Mouse (Mus musculus): ENCODE data around the gene Sap25.

The Sap25 gene

DNA sequence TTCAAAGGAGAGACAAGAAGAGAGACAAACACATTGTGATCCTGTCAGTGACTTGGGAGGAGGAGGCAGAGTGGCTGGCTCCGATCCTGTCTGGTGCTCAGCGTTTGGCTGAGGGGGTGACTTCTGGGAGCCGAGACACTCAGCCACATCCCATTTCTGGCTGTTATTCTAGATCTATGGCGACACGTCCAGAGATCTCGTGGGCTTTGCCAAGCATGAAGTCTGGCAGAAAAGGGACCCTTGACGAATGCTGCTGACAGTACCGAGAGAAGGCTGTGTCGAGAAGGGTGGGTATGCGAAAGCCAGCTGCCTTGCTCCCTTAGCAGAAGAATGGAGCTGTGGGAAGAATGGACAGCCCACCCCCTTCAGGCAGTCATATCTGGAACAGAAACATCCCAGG, 27.8 kb downstream of the Sap25 start:
- no peak for DNase-seq

DNA sequence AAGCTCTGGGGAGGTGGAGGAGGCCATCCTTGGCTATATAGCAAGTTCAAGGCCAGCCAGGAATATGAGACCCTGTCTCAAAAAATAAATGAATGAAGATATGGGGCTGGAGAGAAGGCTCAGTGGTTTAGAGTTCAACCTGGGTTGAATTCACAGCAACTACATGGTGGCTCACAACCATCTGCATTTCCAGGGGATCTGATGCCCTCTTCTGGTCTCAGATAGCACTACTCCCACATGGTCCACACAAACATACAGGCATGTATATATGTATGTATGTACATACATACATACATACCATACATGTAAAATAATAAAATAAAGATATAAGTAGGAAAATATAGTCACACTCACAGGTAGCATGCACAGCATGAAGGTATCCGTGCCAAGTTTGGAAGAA, 29.1 kb downstream of the Sap25 start:
- DNase-seq, result no peak

DNA sequence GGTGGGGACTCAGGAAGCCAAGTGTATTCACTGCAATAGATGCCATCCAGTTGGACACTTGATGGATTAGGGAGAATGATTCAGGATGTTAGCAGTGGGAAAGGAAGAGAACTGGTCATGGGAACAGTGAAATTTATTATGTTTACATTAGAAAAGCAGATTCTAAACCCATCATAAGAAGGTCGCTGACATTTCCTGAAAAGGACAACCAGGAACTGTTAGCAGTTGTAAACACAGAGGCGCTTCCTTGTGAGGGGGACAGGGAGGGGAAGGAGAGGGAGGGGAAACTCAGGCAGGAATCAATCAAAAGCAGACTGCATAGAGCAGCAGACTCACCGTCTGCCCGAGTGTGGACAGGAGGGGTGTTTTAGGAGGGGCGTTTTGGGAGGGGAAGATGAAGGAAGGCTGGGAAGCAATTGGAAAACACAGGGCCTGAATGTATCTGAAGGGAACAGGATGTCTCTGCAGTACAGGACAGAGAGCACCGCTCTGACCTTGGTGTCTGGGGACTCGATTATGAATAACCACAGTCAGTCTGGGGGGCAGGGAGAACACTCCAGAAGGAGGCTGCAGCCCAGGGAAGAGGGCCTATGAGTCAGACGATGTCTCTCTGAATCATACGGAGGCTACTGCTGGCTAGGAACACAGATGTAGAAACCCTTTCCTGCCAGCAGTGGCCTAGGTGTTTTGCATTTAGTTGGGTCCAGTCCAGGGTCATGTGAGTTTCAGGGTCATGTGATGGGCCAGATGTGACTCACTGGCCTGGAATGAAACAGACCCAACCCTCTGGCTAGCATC, 30.5 kb downstream of the Sap25 start:
- DNase-seq, result peak; percentile 85

DNA sequence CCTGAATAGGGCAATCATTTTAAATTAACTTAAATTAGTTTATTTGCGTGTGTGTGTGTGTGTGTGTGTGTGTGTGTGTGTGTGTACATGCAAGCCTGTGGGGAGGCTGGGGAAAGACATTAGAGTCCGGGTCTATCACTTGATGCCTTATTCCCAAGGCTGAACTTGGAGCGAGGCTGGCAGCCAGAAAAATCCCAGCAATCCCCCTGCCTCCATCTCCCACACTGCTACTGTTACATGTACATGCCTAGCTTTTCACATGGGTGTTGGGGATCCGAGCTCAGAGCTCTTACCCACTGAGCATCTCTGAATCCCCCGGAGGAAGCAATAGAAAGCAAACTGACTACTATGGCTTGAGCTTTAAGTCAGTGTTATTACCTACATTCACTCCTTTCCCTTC, 31.2 kb downstream of the Sap25 start:
- DNase-seq, result no peak

DNA sequence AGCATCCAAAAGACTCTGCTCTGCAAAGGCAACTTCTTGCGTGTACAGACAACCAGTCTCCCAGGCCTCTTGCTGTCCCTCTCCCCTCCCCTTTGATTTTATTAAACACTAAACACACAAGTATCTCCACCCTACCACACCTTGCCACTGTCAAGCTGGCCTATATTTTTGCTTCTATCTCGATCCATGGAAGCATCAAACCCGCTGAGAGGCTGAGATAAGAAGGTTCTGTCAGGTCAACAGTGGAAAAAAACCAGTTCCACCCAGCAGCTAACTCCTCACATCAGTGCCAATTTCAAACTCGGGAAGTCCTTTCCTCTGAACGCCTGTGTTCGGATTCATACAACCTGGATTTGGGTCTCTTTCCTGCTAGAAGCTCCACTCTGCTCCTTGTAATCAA, 31.9 kb downstream of the Sap25 start:
- no peak for DNase-seq

DNA sequence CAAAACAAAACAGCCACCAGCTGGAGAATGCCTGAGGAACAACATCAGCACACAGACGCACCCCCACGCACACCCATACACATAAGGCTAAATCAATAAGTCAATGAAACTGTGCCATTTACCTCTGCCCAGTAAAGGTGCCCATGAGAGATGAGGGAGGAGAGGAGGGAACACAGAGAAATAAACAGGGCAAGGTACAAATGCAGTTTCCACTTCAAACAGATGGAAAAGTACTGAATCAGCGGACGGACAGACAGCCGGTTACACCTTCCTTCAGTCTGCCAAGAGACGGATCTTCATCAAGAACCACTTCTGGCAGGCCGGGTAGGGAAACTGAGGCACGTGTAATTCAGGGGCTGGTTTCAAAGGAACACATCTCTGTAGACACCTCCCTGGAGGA, 33.7 kb downstream of the Sap25 start:
- DNase-seq, result no peak

DNA sequence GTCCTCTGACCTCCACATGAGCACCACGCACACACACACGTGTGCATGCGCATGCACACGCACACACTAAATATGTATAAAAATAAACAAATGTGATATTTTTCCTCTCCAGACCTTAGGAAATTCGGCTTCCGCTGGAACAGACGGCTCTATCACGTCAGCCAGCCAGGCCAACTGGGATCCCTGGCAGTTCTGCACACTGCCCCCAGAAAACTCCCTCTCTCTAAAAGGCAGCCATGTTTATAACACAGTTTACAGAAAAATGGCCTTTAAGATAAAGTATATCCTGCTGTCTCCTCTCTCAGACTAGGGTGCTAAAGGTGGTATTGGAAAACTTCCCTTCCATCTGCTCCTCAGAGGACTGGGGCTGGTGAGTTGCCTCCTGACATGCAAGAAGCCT, 36.7 kb downstream of the Sap25 start:
- DNase-seq, result no peak

DNA sequence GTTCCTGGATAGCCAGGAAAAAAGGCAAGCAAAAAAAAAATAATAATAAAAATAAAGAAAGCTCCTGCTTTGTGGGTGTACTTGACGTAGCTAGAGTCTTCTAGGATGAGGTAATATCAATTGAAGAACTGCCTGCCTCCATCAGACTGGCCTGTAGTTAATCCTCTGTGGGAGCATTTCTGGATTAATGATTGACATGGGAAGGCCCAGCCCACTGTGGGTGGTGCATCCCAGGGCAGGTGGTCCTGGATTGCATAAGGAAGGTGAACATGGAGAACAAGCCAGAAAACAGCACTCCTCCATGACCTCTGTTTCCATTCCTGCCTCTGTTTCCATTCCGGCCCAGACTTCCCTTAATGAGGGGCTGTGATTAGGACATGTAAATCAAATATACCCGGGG, 37.6 kb downstream of the Sap25 start:
- DNase-seq, result no peak

DNA sequence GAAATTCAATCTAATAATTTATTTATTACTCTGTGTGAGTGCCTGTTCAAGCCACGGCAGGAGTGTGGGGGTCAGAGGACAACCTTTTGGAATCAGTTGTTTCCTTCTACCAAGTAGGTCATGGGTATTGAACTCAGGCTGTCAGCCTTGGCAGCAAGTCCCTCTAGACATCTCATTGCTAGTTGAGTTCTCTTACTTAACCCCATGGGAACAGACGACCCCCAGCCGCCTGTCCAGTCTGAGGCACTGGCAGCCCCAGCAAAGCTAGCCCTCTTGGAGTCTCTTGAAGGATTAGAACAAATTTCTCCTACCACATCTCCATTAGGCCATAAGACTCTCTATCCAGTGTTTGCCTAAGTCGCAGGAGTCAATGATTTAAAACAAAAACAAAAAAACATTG, 38.6 kb downstream of the Sap25 start:
- no peak for DNase-seq

DNA sequence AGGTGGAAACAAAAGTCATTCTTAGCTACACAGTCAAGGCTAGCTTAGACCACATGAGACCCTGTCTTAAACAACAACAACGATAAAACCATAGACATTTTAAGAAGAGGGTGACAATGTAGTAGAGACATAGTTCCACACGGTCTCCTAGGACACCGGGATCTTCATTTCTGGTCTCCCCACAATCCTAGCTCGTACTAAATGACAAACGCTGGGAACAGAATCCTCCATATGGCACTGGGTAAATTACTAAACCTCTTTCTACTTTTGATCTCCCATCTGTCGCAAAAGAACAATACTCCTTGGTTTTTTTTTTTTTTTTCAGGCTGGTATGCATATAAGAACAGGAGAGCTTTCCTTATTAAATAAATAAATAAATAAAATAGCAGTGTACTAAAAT, 41.4 kb downstream of the Sap25 start:
- DNase-seq, result no peak

DNA sequence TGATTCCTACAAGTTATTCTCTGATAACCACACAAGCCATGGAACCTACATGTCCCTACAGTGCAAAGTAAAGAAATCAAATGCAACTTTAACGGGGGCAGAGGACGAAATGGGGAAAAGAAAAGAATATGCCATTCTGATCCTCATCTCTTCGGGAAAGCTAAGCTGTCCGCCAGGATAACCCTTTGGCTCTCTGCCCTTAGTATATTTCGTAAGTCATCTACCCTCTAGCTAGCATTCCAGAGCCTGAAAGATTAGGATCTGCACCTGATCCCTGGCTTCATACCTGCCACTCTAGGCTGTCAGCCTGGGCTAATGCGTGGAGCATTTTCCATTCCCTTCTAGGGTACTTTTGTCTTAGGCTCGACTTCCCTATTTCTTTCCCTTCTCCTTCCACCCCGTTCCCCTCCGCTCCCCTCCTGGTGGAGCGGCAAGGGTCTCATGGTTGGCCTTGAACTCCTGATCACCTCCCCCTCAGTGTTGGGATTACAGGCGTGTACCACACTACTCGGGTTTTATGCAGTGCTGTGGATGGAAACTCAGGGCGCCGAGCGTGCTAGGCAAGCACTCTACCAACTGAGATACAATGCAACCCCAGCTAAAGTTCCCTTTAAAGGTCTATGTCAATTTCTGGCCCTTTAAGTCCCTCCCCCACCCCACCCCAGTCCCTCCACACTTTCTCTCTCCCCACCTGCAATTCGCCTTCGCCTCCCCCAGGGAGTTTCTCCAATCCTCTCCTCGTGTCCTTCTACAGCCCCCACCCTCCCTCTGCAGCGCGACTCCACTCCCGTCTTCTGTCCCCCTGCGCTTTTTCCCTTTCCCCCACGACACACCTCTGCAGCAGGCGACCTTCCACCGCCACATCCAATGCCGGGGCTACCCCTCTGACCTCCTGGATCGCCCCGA, 42.5 kb downstream of the Sap25 start:
- DNase-seq, result peak; percentile 62

DNA sequence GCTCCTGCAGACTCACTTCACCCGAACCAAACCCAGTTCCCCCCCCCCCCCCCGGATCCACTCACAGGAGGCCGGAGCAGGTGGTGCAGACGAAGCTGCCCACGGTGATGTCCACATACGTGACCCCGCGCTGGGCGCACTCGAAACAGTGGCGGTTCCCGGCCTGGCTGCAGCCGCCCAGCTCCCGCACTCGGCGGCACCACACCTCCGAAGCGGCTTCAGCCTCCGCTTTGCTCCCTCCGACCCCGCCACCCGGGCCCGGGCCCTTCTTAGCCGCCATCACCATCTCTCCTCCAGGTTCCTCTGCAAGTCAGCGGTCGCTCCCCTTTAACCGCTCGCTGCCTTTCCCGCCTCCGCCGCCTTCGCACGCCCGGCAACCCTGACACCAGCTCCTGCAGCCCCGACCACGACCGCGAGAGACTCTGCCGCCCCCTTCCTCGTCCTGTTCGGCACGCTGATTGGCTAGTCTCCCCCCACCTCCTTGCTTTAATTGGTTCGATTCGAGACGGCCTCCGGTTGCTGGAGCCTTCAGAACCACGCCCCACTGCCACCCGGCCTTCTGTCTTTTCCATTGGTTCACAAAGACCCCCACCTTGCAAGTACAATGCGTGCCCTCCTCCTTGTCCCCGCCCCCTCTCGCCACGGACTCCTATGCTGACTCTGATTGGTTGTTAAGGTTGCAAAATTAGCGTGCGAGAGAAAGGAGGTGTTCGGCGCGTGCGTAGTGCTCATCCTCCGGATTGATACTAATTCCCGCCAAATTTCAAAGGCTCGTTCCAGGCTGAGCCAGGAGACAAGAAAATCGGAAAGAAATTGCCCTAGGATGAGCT, 43.4 kb downstream of the Sap25 start, which contains the start of gene Agfg2:
Gene Agfg2, minus strand, starts transcription at position 433 of the 830 bp plus-strand sequence.
- peak; percentile 100 for DNase-seq

DNA sequence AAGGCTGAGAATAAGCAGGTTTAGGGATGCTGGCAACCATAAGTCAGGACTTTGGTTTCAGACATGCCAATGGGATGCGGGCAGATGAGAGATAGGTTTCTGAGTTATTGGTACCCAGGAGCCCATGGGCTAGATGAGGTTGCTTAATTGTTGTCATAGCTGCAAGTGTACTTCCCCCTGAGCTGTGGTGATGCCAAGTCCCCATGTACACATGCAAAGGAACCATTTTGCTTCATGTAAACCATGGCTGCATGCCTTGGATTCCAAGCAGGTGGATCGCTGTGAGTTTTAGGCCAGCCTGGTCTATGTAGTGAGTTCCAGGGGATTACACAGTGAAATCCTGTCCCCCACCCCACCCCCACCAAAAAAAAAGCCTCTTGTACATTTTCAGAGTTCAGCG, 44.5 kb downstream of the Sap25 start:
- DNase-seq, result no peak

DNA sequence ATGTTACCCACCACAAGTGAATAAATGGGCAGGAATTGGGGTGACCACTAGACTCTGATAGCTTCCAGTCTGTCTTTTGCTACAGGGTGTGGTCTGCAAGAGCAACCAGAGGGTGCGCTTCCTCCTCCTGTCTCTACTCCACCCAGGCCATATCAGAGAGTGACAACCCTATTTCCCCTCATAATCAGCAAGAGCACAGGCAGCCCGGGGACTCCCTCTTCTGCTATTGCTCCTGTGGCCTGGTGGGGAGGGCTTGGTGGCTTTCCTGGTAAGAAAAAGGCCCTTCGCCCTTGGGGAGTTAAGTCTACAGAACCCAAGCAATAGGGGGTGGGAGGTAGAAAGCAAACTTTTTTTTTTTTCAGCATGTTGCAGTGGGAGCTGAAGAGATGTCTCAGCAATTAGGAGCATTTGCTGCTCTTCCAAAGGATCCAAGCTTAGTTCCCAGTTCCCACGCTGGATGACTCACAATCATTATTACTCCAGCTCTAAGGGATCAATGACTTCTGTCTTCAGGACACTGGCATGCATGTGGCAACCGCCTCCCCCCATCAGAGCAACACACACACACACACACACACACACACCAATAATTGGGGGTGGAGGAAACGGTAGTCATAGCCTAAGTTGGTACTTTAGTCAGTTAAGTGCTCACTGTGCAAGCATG, 45.1 kb downstream of the Sap25 start:
- DNase-seq, result no peak

DNA sequence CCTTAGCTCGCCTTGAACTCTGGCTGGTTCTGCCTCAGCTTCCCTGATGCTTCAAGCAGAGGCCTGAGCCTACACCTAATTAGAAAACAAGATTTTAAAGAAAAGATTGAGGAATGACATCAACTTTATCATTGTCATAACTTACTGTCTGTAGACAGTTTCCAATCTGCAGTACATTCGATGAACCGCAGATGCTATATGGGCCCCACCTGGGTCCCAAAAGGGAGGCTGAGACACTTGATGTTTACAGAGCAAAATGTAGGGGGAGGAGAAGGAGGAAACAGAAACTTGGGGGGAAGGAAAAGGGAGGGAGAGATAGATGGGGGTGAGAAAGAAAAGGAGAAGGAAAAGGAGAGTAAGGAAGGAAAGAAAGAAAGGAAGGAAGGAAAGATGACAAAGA, 48.8 kb downstream of the Sap25 start:
- DNase-seq, result no peak

DNA sequence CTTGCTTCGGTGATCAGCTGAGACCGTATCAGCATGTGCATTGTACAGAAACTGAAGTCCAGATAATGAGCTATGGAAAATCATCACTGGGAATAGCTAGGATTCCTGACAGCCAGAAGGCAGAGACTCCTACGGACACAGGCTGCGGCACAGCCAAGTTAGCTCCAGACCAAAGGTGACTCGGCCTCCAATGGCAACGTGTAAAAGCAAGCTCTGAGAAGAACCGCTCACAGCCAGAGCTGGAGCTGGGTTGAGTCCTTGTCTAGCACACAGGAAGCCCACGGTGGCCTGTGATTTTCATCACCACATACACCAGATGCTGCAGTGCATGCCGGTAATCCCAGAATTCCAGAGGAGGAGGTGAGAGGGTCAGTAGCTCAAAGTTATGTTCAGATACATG, 49.4 kb downstream of the Sap25 start:
- DNase-seq, result no peak

DNA sequence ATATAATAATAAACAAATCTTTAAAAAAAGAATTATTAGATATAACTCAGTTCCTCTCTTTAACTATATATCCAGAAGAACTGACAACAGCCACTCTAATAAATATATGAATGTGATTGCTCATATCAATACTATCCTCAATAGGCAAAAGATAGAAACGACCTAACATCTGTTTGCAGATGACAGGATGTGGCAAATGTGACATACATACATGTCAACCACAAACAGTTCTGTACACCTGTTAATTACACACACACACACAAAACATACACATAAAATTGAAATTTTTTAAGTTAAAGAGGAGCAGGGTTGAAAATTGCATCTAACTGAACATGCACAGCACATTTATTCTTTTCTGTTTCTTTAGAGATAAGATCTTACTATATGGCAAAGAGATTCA, 50.7 kb downstream of the Sap25 start:
- DNase-seq, result no peak
